Mouse (Mus musculus): ENCODE measurements around the gene Myh11. TPM values are rescaled to one million over a fixed set of nuclear protein-coding genes. Genes with fewer than 3 reads are reported as not detected.
A peak's percentile ranks its signal among the peaks of the same experiment; 100 is the strongest.

Myh11 gene
- total RNA-seq (2014; rRNA removed) (0.99 and 2.0 TPM in 2 replicates), polyA plus RNA-seq (2015; fragmentation: Nextera tagmentation; extraction: Ambion mirVana) (0.47 and 0.74 TPM in 2 replicates)

DNA sequence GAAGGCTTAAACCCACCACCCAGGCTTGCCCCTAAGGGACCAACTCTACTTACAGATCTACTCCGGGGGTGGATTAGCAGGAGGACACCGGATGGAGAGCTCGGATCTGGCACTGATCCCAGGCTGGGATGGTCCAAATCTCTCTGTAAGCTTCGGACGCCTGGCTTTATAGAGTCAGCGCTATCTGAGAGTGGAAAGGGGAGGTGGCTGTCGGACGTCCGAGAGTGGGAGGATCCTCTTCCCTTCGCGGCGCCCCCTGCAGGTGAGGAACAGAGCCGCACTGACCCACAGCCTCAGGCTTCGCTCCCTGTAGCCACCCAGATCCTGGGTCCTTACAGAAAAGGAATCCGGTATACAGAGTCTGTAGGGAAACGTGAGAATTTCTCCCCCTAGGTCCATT lies at the start of gene Myh11:
Gene Myh11 (minus strand): TSS at position 150 of the 400 bp plus-strand sequence.
- Histone ChIP-seq H3K27ac (no peak within 1 kb of the TSS), H3K27me3 (ENCODE audit: insufficient read depth, low read length) (no peaks in the 10 kb centered on the region), H3K4me1 (ENCODE audit: insufficient read depth, low read length) (peaks cover 8% of the 10 kb centered on the region), H3K36me3 (ENCODE audit: insufficient read depth, low read length) (no peaks in the 10 kb centered on the region), H3K9me3 (ENCODE audit: low read length) (no peaks in the 10 kb centered on the region), H3K9ac (replicated peaks; ENCODE audit: low read length) (peak within 1 kb of the TSS; percentile 30; the same call in 1 of the 2 replicates), H3K4me2 (ENCODE audit: low read depth, low read length) (peak within 1 kb of the TSS; percentile 64), H3K4me3 (ENCODE audit: low read length) (peak within 1 kb of the TSS; percentile 32)
- ATAC-seq (peak; percentile 77), DNase-seq (ENCODE audit: low spot score) (peak; percentile 64)
- 3% methylated on average over 15 of the region's 16 CpGs for WGBS
- TF ChIP-seq CTCF (IDR thresholded peaks at IDR 0.05; ENCODE audit: low read depth), result peak; percentile 70

DNA sequence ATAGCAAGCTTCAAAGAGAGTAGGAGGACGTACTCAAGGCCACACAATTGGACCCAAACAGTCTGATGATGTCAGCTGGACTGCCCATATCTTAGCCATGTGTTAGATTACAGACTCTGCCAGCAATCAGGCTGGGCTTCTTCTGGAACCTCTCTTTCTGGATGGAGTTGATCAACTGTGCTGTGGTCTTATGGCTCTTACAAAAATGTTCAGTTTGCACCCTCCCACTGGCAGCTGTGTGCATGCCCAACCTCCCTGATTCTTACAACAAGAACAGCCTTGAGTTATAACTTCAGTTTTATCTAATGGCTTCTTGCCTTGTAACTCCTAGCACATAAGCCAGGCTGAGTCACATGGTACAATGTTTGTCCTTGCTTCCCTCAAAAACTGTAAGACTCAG lies 37.0 kb upstream of the Myh11 start:
- no peak overlapping the region for H3K4me3 ChIP-seq (ENCODE audit: low read length)
- no peak for ATAC-seq
- no peaks in the 10 kb centered on the region for H3K9me3 ChIP-seq (ENCODE audit: low read length)
- no peak overlapping the region for H3K27ac ChIP-seq
- 72% methylated on average over 1 of the region's 1 CpGs for WGBS
- no peaks in the 10 kb centered on the region for H3K4me1 ChIP-seq (ENCODE audit: insufficient read depth, low read length)
- no peaks in the 10 kb centered on the region for H3K27me3 ChIP-seq (ENCODE audit: insufficient read depth, low read length)
- no peaks in the 10 kb centered on the region for H3K36me3 ChIP-seq (ENCODE audit: insufficient read depth, low read length)
- H3K4me2 ChIP-seq (ENCODE audit: low read depth, low read length), result no peak overlapping the region
- TF ChIP-seq CTCF (IDR thresholded peaks at IDR 0.05; ENCODE audit: low read depth), result no peak
- no peak overlapping the region for H3K9ac ChIP-seq (replicated peaks; ENCODE audit: low read length)
- DNase-seq (ENCODE audit: low spot score), result no peak

DNA sequence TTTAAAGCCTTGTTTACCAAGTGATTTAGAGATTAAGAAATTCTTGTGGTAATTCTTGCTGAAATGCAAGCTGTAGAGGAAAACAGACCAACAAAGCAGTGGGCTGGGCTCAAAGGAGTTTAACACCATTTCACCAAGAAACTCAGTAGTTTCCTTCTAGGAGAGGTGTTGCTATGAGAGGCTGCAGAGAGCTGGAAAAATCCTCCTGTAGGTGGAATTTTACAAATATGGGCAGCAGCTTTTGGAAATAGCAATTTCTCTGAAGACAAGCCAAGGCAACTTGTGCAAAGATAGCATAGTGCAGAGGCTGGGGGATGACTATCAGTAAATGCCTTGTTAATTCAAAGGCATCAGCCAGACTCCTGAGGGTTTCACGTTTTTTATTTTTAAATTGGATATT lies 29.3 kb upstream of the Myh11 start:
- DNase-seq (ENCODE audit: low spot score), result no peak
- H3K4me1 ChIP-seq (ENCODE audit: insufficient read depth, low read length), result peaks cover 9% of the 10 kb centered on the region
- H3K4me3 ChIP-seq (ENCODE audit: low read length), result no peak overlapping the region
- 38% methylated on average over 1 of the region's 1 CpGs for WGBS
- H3K27me3 ChIP-seq (ENCODE audit: insufficient read depth, low read length), result no peaks in the 10 kb centered on the region
- no peaks in the 10 kb centered on the region for H3K36me3 ChIP-seq (ENCODE audit: insufficient read depth, low read length)
- H3K4me2 ChIP-seq (ENCODE audit: low read depth, low read length), result no peak overlapping the region
- H3K9me3 ChIP-seq (ENCODE audit: low read length), result no peaks in the 10 kb centered on the region
- ATAC-seq, result no peak
- no peak for TF ChIP-seq CTCF (IDR thresholded peaks at IDR 0.05; ENCODE audit: low read depth)
- H3K9ac ChIP-seq (replicated peaks; ENCODE audit: low read length), result no peak overlapping the region
- H3K27ac ChIP-seq, result no peak overlapping the region

DNA sequence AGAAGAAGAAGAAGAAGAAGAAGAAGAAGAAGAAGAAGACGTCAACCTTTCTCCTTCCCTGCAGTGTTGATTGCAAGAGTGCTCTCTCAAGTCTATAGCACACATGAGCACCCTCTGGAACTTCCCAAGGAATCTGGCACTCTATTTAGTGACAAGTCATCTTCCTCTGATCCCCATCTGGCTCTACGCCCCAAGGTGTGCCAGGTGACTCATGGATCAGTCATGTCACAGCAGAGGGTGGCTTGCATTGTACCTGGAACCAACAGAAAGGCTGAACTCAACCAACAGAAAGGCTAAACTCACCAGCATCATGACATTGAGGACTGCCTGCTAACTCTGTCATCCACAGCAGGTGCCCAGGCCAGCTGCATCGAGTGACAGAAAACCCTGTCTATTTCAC lies 28.5 kb upstream of the Myh11 start:
- Histone ChIP-seq H3K4me2 (ENCODE audit: low read depth, low read length) (no peak overlapping the region), H3K27ac (no peak overlapping the region), H3K9me3 (ENCODE audit: low read length) (no peaks in the 10 kb centered on the region), H3K4me3 (ENCODE audit: low read length) (no peak overlapping the region), H3K9ac (replicated peaks; ENCODE audit: low read length) (no peak overlapping the region), H3K4me1 (ENCODE audit: insufficient read depth, low read length) (peaks cover 11% of the 10 kb centered on the region), H3K27me3 (ENCODE audit: insufficient read depth, low read length) (no peaks in the 10 kb centered on the region), H3K36me3 (ENCODE audit: insufficient read depth, low read length) (no peaks in the 10 kb centered on the region)
- WGBS, result 83% methylated on average over 3 of the region's 3 CpGs
- no peak for ATAC-seq
- no peak for TF ChIP-seq CTCF (IDR thresholded peaks at IDR 0.05; ENCODE audit: low read depth)
- DNase-seq (ENCODE audit: low spot score), result no peak

DNA sequence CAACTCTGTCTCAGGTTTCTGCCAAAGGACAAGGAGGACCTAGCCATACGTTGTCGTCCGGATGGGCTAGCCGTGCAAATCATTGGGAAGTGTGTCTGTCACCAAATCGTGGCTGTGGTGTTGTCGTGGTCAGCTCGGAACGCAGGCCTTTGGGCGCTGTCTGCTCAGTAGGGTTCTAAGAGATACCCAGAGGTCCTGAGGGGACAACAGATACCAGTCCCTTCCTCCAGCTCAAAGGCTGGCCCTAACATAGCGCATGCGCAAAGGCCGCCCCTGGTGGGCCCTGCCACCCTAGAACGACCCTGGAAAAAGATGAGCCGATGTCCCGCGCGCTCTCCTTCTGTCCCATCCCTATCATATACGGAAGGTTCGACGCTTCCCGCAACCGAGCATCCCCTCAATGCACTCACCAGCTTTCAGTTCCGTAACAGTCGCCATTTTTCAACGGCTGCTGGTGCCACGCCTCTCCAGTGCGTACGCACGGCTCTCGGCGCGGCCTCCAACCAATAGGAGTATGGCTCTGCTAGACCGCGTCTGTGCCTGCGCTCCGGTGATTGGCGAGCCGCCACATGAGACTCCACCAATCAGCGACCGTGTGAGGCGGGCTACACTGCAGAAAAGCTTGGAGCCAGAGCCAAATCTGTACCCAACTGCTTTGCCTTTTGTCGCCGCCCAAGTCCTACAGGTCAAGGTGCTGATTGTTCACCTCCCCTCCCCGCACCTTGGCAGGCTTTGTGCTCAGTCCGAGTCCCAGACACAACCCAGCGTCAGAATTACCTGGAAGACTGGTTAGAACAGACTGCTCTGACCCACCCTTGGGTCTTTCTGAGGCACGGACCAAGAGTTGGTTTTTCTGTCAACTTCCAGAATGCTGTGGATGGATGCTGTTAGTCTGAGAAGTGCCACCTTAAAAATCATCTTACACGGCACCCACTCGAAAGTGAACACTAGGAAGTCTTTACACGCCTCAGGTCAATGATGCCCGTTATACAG lies 26.0 kb upstream of the Myh11 start, which contains the start of gene Fopnl:
Gene Fopnl (minus strand): TSS at position 522 of the 993 bp plus-strand sequence.
- 4% methylated on average over 49 of the region's 51 CpGs for WGBS
- Histone ChIP-seq H3K4me1 (ENCODE audit: insufficient read depth, low read length) (peaks cover 11% of the 10 kb centered on the region), H3K4me2 (ENCODE audit: low read depth, low read length) (peak within 1 kb of the TSS; percentile 77), H3K9me3 (ENCODE audit: low read length) (no peaks in the 10 kb centered on the region), H3K36me3 (ENCODE audit: insufficient read depth, low read length) (0 out of 2 replicates have a peak, but pooled peaks cover 3% of the 10 kb centered on the region), H3K27me3 (ENCODE audit: insufficient read depth, low read length) (no peaks in the 10 kb centered on the region), H3K4me3 (ENCODE audit: low read length) (peak within 1 kb of the TSS; percentile 81), H3K9ac (replicated peaks; ENCODE audit: low read length) (peak within 1 kb of the TSS; percentile 83), H3K27ac (peak within 1 kb of the TSS; percentile 93)
- DNase-seq (ENCODE audit: low spot score), result peak; percentile 99
- peak; percentile 100 for ATAC-seq
- TF ChIP-seq CTCF (IDR thresholded peaks at IDR 0.05; ENCODE audit: low read depth), result no peak; the same call in 1 of the 2 replicates

DNA sequence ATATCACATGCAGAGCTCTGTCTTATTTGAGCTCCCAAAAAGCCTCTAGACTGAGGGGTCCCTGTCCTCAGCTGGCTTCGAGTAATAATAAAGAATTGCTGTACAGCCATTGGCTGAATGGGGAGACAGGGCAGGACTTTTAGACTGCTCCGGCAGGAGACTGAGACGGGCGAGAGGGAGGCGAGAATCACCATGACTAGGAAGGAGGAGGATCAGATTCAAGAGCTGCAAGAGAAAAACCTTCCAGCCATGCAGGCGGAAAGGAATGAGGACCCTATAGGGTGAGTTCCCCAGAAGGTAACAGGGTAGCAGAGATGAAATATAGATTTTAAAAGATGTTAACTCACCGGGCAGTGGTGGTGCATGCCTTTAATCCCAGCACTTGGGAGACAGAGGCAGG lies 21.7 kb upstream of the Myh11 start:
- no peak overlapping the region for H3K27ac ChIP-seq
- WGBS, result 90% methylated on average over 7 of the region's 7 CpGs

More for the DNA sequence above, 21.7 kb upstream of the Myh11 start:
- Histone ChIP-seq H3K36me3 (ENCODE audit: insufficient read depth, low read length) (peaks cover 14% of the 10 kb centered on the region; the same call in 1 of the 2 replicates), H3K9ac (replicated peaks; ENCODE audit: low read length) (no peak overlapping the region), H3K4me3 (ENCODE audit: low read length) (no peak overlapping the region), H3K27me3 (ENCODE audit: insufficient read depth, low read length) (no peaks in the 10 kb centered on the region), H3K4me2 (ENCODE audit: low read depth, low read length) (no peak overlapping the region), H3K4me1 (ENCODE audit: insufficient read depth, low read length) (peaks cover 11% of the 10 kb centered on the region), H3K9me3 (ENCODE audit: low read length) (no peaks in the 10 kb centered on the region)
- TF ChIP-seq CTCF (IDR thresholded peaks at IDR 0.05; ENCODE audit: low read depth), result no peak
- DNase-seq (ENCODE audit: low spot score), result no peak
- ATAC-seq, result no peak
